Mouse (Mus musculus): Measurements from ENCODE around the gene Arsb. TPM values are rescaled to one million over a fixed set of nuclear protein-coding genes. Genes with fewer than 3 reads are reported as not detected.

Gene Arsb
- polyA plus RNA-seq, 1 experiment from 2014 or later, result 11.2 TPM

DNA sequence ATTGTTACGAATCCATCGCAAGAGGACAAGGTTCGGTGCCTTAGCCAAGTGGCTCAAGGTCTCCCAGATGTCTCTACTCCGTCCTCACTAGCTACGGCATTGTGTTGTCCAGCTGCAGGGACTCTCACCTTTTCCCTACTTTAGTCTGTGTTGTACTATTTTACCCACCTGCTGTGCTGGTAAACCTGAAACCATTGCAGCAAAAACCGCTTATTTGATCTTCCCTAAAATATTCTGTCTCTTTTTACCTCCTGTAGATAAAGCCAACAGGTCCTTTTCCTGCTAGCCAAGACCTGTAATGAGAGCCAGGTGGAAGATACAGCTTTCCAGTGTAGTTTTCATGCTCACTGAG is 58.8 kb downstream of the Arsb start:
- H3K27ac ChIP-seq (ENCODE audit: low read length), result no peak overlapping the region
- ATAC-seq, result no peak
- H3K36me3 ChIP-seq (ENCODE audit: control insufficient read depth, insufficient read depth, low read length), result no peaks in the 10 kb centered on the region
- 92% methylated on average over 6 of the region's 6 CpGs for WGBS
- H3K27me3 ChIP-seq (replicated peaks; ENCODE audit: control insufficient read depth, insufficient read depth, low read length), result no peaks in the 10 kb centered on the region
- no peaks in the 10 kb centered on the region for H3K4me1 ChIP-seq (ENCODE audit: control insufficient read depth, insufficient read depth, low read length)
- H3K4me2 ChIP-seq (ENCODE audit: low read depth, low read length), result no peak overlapping the region
- no peak overlapping the region for H3K9ac ChIP-seq (ENCODE audit: low read depth, low read length)
- H3K4me3 ChIP-seq (ENCODE audit: low read length), result no peak overlapping the region
- no peaks in the 10 kb centered on the region for H3K9me3 ChIP-seq (ENCODE audit: control insufficient read depth, low read length)

DNA sequence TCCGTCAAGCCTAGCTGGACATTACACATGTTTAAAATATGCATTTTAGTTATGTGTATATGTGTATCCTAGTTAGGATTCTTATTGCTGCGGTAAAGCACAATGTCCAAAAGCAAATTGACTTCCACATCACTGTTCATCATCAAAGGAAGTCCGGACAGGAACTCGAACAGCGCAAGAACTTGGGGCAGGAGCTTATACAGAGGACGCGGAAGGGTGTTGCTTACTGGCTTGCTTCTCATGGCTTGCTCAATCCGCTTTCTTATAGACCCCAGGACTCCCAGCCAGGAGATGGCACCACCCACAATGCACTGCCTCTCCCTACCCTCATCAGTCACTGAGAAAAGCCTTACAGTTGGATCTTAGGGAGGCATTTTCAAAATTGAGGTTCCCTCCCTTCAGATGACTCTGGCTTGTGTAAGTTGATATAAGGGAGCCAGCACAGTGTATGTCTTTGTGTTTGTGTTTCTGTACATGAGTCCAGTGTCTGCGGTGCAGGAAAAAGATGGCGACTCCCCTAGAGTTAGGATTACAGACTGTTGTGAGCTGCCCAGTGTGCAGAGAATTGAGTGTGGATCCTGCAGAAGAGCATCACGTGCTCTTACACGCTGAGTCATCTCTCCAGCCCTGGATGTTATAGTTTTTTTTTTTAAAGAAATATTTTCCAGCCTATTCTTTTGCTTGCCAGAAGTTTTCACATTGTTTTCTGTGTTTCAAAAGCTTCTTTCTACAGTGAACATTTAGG is 66.2 kb downstream of the Arsb start:
- no peaks in the 10 kb centered on the region for H3K27me3 ChIP-seq (replicated peaks; ENCODE audit: control insufficient read depth, insufficient read depth, low read length)
- no peak overlapping the region for H3K27ac ChIP-seq (ENCODE audit: low read length)
- no peak overlapping the region for H3K4me2 ChIP-seq (ENCODE audit: low read depth, low read length)
- no peak overlapping the region for H3K4me3 ChIP-seq (ENCODE audit: low read length)
- peaks cover 21% of the 10 kb centered on the region for H3K4me1 ChIP-seq (ENCODE audit: control insufficient read depth, insufficient read depth, low read length)
- ATAC-seq, result no peak
- no peak overlapping the region for H3K9ac ChIP-seq (ENCODE audit: low read depth, low read length)
- no peaks in the 10 kb centered on the region for H3K9me3 ChIP-seq (ENCODE audit: control insufficient read depth, low read length)
- 79% methylated on average over 12 of the region's 12 CpGs for WGBS
- H3K36me3 ChIP-seq (ENCODE audit: control insufficient read depth, insufficient read depth, low read length), result no peaks in the 10 kb centered on the region

DNA sequence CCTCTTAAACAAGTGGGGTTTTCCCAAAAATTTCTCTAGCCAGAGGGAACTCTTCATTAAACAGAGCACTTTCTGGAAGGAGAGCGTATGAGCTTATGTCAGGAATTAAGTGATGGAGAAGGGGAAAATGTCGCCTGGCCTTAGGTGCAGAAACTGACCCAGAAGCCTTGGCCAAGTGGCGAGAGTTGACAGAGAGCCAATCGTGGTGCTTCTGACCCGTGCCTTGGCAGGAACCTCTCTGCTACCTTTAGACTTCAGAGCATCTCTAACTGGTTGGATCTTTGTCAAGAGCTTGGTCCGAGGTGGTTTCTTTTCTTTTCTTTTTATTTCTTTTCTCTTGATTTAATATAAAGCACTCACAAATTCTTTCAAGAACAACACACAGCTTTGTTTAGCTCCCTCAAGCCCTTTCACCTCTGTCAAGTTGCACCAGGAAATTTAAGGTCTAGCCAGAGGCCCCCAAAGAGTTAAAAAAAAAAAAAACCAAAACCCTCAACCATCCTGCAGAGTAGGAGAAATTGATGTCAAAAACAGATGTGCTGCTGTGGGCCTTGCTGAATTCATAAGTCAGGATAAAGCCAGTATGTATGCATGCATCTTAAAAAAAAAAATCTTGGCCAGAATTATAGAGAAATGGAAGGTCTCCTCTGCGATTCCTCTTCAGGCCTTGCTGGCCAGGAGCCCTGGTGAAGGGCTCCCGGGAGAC is 67.2 kb downstream of the Arsb start:
- Histone ChIP-seq H3K36me3 (ENCODE audit: control insufficient read depth, insufficient read depth, low read length) (no peaks in the 10 kb centered on the region), H3K27me3 (replicated peaks; ENCODE audit: control insufficient read depth, insufficient read depth, low read length) (no peaks in the 10 kb centered on the region), H3K4me2 (ENCODE audit: low read depth, low read length) (no peak overlapping the region), H3K27ac (ENCODE audit: low read length) (peak overlapping the region; percentile 68), H3K4me3 (ENCODE audit: low read length) (no peak overlapping the region), H3K4me1 (ENCODE audit: control insufficient read depth, insufficient read depth, low read length) (peaks cover 21% of the 10 kb centered on the region), H3K9me3 (ENCODE audit: control insufficient read depth, low read length) (no peaks in the 10 kb centered on the region), H3K9ac (ENCODE audit: low read depth, low read length) (no peak overlapping the region)
- no peak for ATAC-seq
- 51% methylated on average over 8 of the region's 8 CpGs for WGBS

DNA sequence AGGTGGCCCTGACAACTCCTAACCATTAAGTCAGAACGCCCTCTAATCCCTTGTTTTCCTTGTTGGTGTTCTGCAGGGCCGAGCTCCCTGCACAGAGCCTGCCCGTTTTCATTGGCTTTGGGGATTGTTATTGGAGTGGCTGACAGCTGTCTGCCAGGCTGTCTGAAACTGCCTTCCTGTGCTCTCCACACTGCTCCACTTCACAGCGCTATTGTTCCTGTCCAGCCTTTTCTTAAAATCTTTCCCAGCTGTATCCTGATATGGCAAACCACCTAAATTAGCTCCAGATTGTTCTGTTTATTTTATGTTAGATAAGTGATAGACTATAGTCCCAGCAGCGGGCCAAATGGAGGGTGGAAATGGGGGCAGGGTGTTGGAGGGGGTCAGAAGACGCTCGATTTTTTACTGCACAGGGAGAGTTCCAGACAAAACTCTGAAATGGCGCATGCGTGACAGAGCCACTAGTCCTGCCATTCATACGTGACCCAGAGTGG is 67.8 kb downstream of the Arsb start:
- H3K27me3 ChIP-seq (replicated peaks; ENCODE audit: control insufficient read depth, insufficient read depth, low read length), result no peaks in the 10 kb centered on the region
- H3K9ac ChIP-seq (ENCODE audit: low read depth, low read length), result no peak overlapping the region
- no peak overlapping the region for H3K4me3 ChIP-seq (ENCODE audit: low read length)
- 20% methylated on average over 10 of the region's 10 CpGs for whole genome bisulfite sequencing
- peak overlapping the region; percentile 70 for H3K27ac ChIP-seq (ENCODE audit: low read length)
- peaks cover 21% of the 10 kb centered on the region for H3K4me1 ChIP-seq (ENCODE audit: control insufficient read depth, insufficient read depth, low read length)
- no peak overlapping the region for H3K4me2 ChIP-seq (ENCODE audit: low read depth, low read length)
- no peaks in the 10 kb centered on the region for H3K9me3 ChIP-seq (ENCODE audit: control insufficient read depth, low read length)
- peak; percentile 77 for ATAC-seq
- H3K36me3 ChIP-seq (ENCODE audit: control insufficient read depth, insufficient read depth, low read length), result no peaks in the 10 kb centered on the region

DNA sequence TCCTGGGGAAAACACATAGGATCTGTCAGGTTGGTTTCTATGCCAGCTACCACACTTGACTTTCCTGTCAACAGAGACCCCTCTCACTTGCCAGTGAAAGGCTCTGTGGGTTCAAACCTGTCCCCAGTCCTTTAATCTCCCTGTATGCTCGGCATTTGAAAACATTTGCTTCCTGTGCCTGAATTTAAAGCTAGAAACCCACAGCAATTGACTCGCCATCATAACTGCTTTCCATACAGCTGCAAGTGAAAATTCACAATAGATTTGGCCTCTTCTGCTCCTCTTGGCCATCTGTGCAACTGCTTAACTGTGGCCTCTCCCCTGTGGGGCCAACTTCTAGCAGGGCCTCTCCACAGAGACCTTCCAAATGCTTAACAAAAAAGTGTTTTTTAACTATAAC is 68.3 kb downstream of the Arsb start:
- H3K27ac ChIP-seq (ENCODE audit: low read length), result peak overlapping the region; percentile 70

DNA sequence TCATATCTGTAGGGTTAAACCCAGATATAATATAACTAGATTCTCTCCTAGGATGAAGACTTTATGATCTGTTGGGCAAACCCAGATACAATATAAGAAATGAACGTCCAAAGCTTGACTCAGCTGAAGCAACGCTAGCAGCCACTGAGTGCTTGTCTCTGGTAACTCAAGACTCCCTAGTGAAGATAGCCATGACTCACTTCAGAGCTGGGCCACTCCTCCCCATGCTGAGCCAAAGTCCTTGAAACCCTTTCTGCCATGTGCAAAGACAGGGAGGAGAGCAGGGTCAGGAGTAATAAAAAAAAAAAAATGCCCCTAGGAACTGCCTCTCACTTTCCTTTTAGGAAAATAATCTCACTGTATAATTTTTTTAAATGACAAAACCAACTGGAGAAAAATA is 68.7 kb downstream of the Arsb start:
- peak; percentile 93 for ATAC-seq
- peak overlapping the region; percentile 70 for H3K27ac ChIP-seq (ENCODE audit: low read length)
- 32% methylated on average over 2 of the region's 2 CpGs for WGBS

More for the DNA sequence above, 68.3 kb downstream of the Arsb start:
- H3K9me3 ChIP-seq (ENCODE audit: control insufficient read depth, low read length), result no peaks in the 10 kb centered on the region
- no peak overlapping the region for H3K9ac ChIP-seq (ENCODE audit: low read depth, low read length)
- no peak overlapping the region for H3K4me2 ChIP-seq (ENCODE audit: low read depth, low read length)
- no peaks in the 10 kb centered on the region for H3K36me3 ChIP-seq (ENCODE audit: control insufficient read depth, insufficient read depth, low read length)
- H3K27me3 ChIP-seq (replicated peaks; ENCODE audit: control insufficient read depth, insufficient read depth, low read length), result no peaks in the 10 kb centered on the region
- peaks cover 21% of the 10 kb centered on the region for H3K4me1 ChIP-seq (ENCODE audit: control insufficient read depth, insufficient read depth, low read length)
- no peak overlapping the region for H3K4me3 ChIP-seq (ENCODE audit: low read length)
- peak; percentile 43 for ATAC-seq
- WGBS, result 57% methylated on average over 2 of the region's 2 CpGs

DNA sequence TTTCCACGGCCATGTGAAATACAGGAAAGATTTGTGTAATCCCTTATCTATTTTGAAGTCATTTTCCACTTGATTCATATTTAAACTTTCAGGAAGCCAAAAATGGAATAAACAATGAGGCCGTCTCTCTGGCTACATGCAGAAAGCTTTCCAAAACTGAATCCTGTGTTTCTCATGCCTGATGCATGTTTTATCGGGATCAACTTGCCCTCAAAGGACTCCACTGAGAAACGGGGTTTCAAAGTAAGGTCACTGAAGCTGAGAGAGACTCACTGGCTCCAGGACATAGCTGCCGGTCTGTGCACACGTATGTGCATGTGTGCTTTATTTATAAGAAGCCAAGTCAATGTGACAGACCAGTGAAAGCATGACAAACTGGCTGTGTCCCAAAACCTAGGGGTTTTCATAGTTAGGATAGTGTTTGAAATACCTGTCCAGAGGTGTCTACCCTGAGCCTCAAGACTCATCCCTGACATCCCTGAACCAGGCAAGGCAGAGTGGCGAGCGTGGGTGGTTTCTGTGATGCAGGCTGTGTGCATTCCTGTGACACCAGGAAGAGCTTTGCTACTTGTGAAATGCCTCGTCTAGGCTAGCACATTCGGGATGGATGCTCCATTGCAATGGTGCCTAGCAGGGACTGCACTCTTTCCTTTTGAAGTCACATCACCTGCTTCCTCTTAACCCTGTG is 75.5 kb downstream of the Arsb start:
- no peaks in the 10 kb centered on the region for H3K36me3 ChIP-seq (ENCODE audit: control insufficient read depth, insufficient read depth, low read length)
- no peaks in the 10 kb centered on the region for H3K9me3 ChIP-seq (ENCODE audit: control insufficient read depth, low read length)
- H3K4me1 ChIP-seq (ENCODE audit: control insufficient read depth, insufficient read depth, low read length), result peaks cover 4% of the 10 kb centered on the region; the same call in 1 of the 2 replicates
- no peaks in the 10 kb centered on the region for H3K27me3 ChIP-seq (replicated peaks; ENCODE audit: control insufficient read depth, insufficient read depth, low read length)
- ATAC-seq, result no peak
- H3K4me3 ChIP-seq (ENCODE audit: low read length), result no peak overlapping the region
- H3K9ac ChIP-seq (ENCODE audit: low read depth, low read length), result no peak overlapping the region
- H3K4me2 ChIP-seq (ENCODE audit: low read depth, low read length), result no peak overlapping the region
- WGBS, result 58% methylated on average over 10 of the region's 10 CpGs
- no peak overlapping the region for H3K27ac ChIP-seq (ENCODE audit: low read length)

More for the DNA sequence above, 68.7 kb downstream of the Arsb start:
- no peaks in the 10 kb centered on the region for H3K9me3 ChIP-seq (ENCODE audit: control insufficient read depth, low read length)
- no peak overlapping the region for H3K4me3 ChIP-seq (ENCODE audit: low read length)
- H3K9ac ChIP-seq (ENCODE audit: low read depth, low read length), result no peak overlapping the region
- H3K4me1 ChIP-seq (ENCODE audit: control insufficient read depth, insufficient read depth, low read length), result peaks cover 21% of the 10 kb centered on the region
- H3K4me2 ChIP-seq (ENCODE audit: low read depth, low read length), result no peak overlapping the region
- H3K27me3 ChIP-seq (replicated peaks; ENCODE audit: control insufficient read depth, insufficient read depth, low read length), result no peaks in the 10 kb centered on the region
- no peaks in the 10 kb centered on the region for H3K36me3 ChIP-seq (ENCODE audit: control insufficient read depth, insufficient read depth, low read length)

DNA sequence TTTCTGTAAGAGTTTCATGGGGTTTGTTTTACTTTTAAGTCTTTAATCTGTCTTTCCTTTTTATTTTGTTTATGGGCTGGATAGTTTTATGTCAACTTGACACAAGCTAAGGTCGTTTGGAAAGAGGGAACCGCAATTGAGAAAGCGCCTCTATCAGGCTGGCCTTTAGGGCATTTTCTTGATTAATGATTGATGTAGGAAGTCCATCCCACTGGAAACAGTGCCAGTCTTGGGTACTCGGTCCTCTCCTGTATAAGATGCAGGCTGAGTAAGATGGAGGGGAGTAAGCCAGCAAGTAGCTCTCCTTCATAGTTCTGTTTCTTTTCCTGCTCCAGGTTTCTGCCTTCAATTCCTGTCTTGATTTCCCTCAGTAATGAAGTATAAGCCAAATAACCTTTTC is 76.2 kb downstream of the Arsb start:
- WGBS, result 46% methylated on average over 4 of the region's 4 CpGs
- no peak for ATAC-seq

DNA sequence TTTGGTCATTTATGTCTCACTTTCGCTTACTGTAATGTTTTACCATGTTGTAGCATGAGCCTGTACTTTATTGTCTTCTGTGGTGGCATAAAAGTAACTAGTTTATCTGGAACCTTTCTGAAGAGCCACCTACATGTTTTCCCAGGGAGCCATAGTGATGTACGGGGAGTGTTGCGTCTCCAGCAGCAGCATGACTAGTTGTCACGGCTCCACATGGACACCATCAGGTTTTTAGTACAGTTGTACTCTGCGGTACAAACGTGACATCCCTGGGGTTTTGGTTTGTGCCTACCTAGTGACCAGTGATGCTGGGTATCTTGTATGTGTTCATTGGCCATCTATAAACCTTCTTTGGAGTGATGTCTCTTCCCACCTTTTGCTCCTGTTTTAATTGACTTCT is 77.2 kb downstream of the Arsb start:
- WGBS, result 91% methylated on average over 6 of the region's 6 CpGs
- H3K4me3 ChIP-seq (ENCODE audit: low read length), result no peak overlapping the region
- no peak for ATAC-seq

More for the DNA sequence above, 76.2 kb downstream of the Arsb start:
- Histone ChIP-seq H3K4me2 (ENCODE audit: low read depth, low read length) (no peak overlapping the region), H3K4me1 (ENCODE audit: control insufficient read depth, insufficient read depth, low read length) (peaks cover 4% of the 10 kb centered on the region; the same call in 1 of the 2 replicates), H3K9ac (ENCODE audit: low read depth, low read length) (no peak overlapping the region), H3K27me3 (replicated peaks; ENCODE audit: control insufficient read depth, insufficient read depth, low read length) (no peaks in the 10 kb centered on the region), H3K36me3 (ENCODE audit: control insufficient read depth, insufficient read depth, low read length) (no peaks in the 10 kb centered on the region), H3K4me3 (ENCODE audit: low read length) (no peak overlapping the region), H3K9me3 (ENCODE audit: control insufficient read depth, low read length) (no peaks in the 10 kb centered on the region), H3K27ac (ENCODE audit: low read length) (no peak overlapping the region)

More for the DNA sequence above, 77.2 kb downstream of the Arsb start:
- Histone ChIP-seq H3K9ac (ENCODE audit: low read depth, low read length) (no peak overlapping the region), H3K9me3 (ENCODE audit: control insufficient read depth, low read length) (no peaks in the 10 kb centered on the region), H3K27me3 (replicated peaks; ENCODE audit: control insufficient read depth, insufficient read depth, low read length) (no peaks in the 10 kb centered on the region), H3K36me3 (ENCODE audit: control insufficient read depth, insufficient read depth, low read length) (no peaks in the 10 kb centered on the region), H3K4me1 (ENCODE audit: control insufficient read depth, insufficient read depth, low read length) (peaks cover 4% of the 10 kb centered on the region; the same call in 1 of the 2 replicates), H3K4me2 (ENCODE audit: low read depth, low read length) (no peak overlapping the region), H3K27ac (ENCODE audit: low read length) (no peak overlapping the region)

Measured in intestine, embryonic 16.5 days (tissue).